Mouse (Mus musculus) brain, embryonic 14.5 days (tissue): Measurements from ENCODE around the gene Bcas3.

Source experiments
- CTCF ChIP-seq: fragments of 200-500 bp; IDR thresholded peaks from 2 replicates; pipeline ENCODE4 v1.5.1; 2012; ENCODE audit warnings: inconsistent platforms, mild to moderate bottlenecking, moderate library complexity, borderline replicate concordance; ENCODE audit not compliant: insufficient read depth, insufficient read length; ENCODE audit errors: extremely low read depth
- POLR2A ChIP-seq: fragments of 200-500 bp; IDR thresholded peaks from 2 replicates; pipeline ENCODE4 v1.6.1; 2012; ENCODE audit warnings: mild to moderate bottlenecking, inconsistent platforms, borderline replicate concordance; ENCODE audit not compliant: poor library complexity, insufficient read depth, insufficient read length, severe bottlenecking; ENCODE audit errors: extremely low read depth

GRCm38 (mm10) chr11:85811229-85811628 is 458.3 kb downstream of the Bcas3 start:
- TF ChIP-seq POLR2A (no peak), CTCF (no peak)
